Mouse (Mus musculus) fibroblast of lung, adult 2 months (primary cell): Measurements from ENCODE around the gene Erbb2.

ENCODE experiments used
- DNase-seq: peaks from one replicate; pipeline ENCODE4 v3.0.0-alpha.2; 2011; ENCODE audit warnings: low read depth

Erbb2 gene

GRCm38 (mm10) chr11:98385638-98386585 lies 26.4 kb upstream of the Erbb2 start, which contains the start of gene Pnmt:
Gene Pnmt (plus strand): TSS chr11:98386450.
- DNase-seq = no peak

- no peak for DNase-seq
Measured at GRCm38 (mm10) chr11:98386596-98386995, 25.7 kb upstream of the Erbb2 start.

- DNase-seq = no peak
Measured at GRCm38 (mm10) chr11:98387056-98387577, 25.2 kb upstream of the Erbb2 start.

- no peak for DNase-seq
Measured at GRCm38 (mm10) chr11:98388282-98388681, 24.0 kb upstream of the Erbb2 start.

GRCm38 (mm10) chr11:98389221-98389780 lies 23.0 kb upstream of the Erbb2 start:
- DNase-seq = no peak

- DNase-seq = no peak
Measured at GRCm38 (mm10) chr11:98390141-98390540, 22.1 kb upstream of the Erbb2 start.

GRCm38 (mm10) chr11:98392034-98392433 lies 20.2 kb upstream of the Erbb2 start:
- DNase-seq = no peak

- no peak for DNase-seq
Measured at GRCm38 (mm10) chr11:98392645-98393044, 19.6 kb upstream of the Erbb2 start.

GRCm38 (mm10) chr11:98393317-98393716 lies 19.0 kb upstream of the Erbb2 start:
- no peak for DNase-seq

- no peak for DNase-seq
Measured at GRCm38 (mm10) chr11:98394301-98394700, 18.0 kb upstream of the Erbb2 start.

GRCm38 (mm10) chr11:98395041-98395440 lies 17.2 kb upstream of the Erbb2 start:
- DNase-seq = no peak

GRCm38 (mm10) chr11:98397946-98398345 lies 14.3 kb upstream of the Erbb2 start:
- DNase-seq = no peak

GRCm38 (mm10) chr11:98400161-98400726 lies 12.0 kb upstream of the Erbb2 start, which contains the start of gene Pgap3:
Gene Pgap3 (minus strand): TSS chr11:98400490.
- peak; percentile 83 for DNase-seq

GRCm38 (mm10) chr11:98400816-98401215 lies 11.5 kb upstream of the Erbb2 start:
- DNase-seq = no peak

GRCm38 (mm10) chr11:98406621-98407020 lies 5.6 kb upstream of the Erbb2 start:
- DNase-seq = no peak

GRCm38 (mm10) chr11:98408872-98409271 lies 3.4 kb upstream of the Erbb2 start:
- no peak for DNase-seq

- DNase-seq = no peak
Measured at GRCm38 (mm10) chr11:98409341-98409822, 2.9 kb upstream of the Erbb2 start.

- DNase-seq = no peak
Measured at GRCm38 (mm10) chr11:98412797-98413301, 579 bp downstream of the Erbb2 start.

GRCm38 (mm10) chr11:98413731-98414130 lies 1.5 kb downstream of the Erbb2 start:
- DNase-seq = no peak

- no peak for DNase-seq
Measured at GRCm38 (mm10) chr11:98414162-98414561, 1.9 kb downstream of the Erbb2 start.

GRCm38 (mm10) chr11:98417074-98417473 lies 4.8 kb downstream of the Erbb2 start:
- DNase-seq = no peak

GRCm38 (mm10) chr11:98418273-98418672 lies 6.0 kb downstream of the Erbb2 start:
- no peak for DNase-seq
